Mouse (Mus musculus): ENCODE measurements around the gene Dennd1c.
A peak's percentile ranks its signal among the peaks of the same experiment; 100 is the strongest.

Gene Dennd1c

DNA sequence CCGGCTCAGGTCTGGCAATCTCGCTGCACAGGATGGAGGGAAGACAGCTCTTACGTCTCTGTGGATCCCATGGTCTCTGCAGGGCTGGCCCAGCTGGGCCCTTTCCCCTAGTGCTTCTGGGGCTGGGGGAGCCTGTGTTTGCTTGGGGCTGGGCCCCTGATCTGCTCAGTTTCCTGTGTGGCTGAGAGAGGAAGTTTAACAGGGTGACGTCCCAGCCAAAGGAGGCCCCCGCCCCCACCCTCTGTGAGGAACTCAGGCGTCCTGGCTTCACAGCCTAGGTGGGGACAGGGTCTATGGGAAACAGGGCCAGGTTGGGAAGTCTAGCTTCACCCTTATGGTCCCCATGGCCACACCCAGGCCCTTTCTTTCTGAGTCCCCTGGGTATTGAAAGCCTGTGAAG is at the start of gene Dennd1c:
Gene Dennd1c (minus strand): TSS at position 179 of the 400 bp plus-strand sequence.
- no peak for DNase-seq (ENCODE audit: low spot score)

DNA sequence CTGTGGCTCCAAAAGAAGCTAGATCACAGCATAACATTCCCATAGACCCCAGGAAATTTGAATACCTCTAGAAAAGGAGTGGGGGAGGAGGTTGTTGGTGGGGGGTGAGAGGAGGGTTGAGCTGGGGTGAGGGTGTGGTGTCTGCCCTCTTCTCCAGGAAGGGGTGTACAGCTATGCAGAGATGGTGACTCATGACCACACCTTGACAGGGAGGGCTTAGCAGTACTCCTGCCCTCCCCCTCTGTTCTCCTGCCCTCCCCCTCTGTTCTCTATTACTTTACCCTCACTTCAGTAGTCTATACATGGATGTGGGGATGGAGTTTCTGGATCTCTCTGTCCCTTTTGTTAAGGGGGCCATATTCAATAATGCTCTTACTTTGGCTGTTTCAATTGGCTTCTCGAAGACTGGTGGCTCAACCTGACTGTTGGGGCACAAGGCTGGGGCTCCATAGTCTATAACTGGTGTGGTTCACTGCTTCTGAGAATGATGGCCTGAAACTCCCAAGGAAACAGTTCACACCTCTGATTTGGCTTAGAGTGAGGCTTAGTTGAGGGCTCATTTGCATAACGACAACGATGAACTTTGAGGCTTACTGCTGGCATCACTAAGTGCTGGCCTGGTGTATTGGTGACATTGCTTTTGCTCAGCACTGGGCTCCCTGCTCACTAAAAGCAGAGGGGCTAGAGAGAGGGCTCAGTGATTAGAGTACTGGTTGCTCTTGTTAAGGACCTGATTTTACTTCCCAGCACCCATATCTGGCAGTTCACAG is 47.7 kb upstream of the Dennd1c start:
- DNase-seq (ENCODE audit: low spot score) = no peak

DNA sequence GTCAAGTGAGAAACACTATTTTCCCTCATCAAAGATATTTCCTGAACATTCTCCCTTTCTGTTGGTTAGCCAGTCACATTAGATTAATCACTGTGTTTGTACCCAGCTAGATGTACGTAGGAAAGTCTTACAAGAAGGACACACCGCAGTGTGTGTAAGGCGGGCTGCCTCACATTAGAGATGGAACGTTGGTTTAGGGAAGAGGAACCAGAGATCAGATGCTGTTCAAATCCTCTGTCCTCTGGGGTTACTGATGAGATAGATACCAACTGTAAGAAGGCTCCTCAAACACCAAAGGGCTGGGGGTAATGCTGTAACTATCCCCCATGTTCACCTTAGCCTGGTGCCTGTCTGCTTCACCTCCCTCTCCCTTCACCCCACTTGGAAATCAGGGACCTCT is 46.5 kb upstream of the Dennd1c start:
- DNase-seq (ENCODE audit: low spot score) = no peak

DNA sequence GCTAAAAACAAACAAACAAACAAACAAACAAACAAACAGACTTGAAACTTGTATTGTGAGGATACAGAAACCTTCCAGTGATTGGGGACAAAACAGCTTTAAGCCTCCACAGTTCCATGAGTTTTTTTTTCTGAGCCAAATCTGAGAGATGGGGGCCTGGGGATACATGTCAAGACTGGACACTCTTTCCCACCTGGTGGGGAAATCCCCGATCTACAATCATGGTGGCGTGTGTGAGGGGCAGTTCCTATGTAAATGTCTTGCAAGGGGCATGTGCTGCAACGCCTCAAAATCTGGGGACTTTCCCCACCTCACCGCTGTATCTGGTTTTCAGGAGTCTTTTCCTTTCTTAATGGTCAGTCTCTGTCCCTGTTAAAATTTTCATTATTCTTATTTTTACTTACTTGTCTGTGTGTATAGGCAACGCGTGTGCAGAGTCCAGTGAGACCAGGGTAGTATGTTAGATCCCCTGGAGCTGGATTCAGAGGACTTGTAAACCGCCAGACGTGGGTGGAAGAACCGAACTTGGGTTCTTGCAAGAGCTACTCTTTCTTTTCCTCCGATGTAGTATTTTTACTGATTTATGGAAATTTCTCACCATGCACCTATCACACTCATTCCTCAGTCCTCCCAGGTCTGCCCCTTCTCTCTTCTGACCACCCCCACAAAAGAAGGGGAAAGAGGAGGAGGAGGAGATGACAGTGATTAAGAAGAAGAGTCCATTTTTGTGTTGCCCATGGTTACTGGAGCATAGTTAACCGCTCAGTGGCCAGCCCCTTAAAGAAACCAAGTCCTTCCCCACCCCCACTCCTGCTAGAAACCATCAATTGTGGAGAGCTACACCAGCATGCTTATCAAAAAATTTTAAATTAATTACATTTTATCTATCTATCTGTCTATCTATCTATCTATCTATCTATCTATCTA is 45.1 kb upstream of the Dennd1c start:
- DNase-seq (ENCODE audit: low spot score) = no peak

DNA sequence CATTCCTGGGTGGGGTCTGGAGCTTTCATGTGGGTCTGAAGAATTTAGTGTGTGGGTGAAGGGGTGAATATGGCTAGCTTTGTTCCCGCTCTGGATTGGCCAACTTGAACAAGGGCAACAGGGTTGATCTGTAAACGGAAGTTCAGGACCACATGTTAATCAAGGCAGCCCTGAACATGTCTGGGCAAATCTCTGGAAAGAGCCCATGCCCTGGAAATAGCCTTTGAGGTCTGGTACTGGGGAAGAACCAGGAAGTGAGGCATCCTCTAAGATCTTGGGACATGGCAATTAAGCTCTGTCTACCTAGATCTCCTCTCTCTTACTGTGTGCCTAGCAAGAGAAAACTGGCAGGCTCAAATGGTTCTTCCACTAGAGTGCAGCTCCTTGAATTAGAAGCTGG is 43.5 kb upstream of the Dennd1c start:
- DNase-seq (ENCODE audit: low spot score) = no peak

DNA sequence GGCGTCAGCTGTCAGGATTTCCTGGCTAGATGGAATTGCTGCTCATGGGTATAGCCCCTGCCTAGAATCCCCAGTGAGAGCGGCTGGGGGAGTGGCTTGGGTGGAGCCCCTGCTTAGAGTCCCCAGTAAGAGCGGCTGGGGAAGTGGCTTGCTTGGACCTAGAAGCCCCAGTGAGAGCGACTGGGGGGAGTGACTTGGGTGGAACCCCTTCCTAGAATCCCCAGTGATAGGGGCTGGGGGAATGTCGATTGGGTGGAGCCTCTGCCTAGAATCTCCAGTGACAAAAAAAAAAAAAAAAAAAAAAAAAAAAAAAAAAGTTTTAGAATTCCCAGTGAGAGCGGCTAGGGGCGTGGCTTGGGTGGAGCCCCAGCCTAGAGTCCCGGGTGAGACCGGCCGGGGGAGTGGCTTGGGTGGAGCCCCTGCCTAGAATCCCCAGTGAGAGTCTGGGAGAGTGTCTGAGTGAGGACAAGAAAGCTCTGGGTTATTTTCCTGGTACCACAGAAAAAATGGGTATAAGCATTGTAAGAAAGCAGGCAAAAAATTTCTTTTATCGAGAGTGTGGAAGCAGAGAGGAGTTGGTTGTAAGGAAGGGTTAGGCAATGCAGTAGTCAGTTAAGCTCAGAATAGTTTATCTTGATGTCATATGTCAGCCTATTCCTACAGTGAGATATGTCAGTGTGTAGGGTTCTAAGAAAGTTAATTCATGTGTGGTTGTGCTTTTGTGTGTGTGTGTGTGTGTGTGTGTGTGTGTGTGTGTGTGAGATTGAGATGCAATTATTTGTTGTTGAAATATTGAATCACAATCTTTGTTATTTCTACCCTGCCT is 40.4 kb upstream of the Dennd1c start:
- no peak for DNase-seq (ENCODE audit: low spot score)

DNA sequence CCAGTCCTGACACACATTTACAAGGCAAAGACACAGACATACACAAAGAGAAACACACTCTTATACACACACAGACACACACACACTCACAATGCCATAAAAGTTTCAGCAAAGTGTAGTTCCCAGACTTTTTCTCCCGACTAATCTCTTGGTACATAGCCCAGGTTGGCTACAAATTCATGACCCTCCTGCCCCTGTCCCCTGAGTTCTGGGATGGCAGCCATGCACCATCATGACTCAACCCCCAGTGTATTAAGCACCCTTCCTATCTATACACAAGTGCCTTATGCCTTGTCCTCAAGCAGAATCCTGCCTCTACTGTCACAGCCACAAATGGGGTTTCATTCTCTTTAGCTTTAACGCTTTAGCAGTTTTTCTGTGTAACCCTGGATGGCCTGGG is 38.5 kb upstream of the Dennd1c start:
- DNase-seq (ENCODE audit: low spot score) = no peak

DNA sequence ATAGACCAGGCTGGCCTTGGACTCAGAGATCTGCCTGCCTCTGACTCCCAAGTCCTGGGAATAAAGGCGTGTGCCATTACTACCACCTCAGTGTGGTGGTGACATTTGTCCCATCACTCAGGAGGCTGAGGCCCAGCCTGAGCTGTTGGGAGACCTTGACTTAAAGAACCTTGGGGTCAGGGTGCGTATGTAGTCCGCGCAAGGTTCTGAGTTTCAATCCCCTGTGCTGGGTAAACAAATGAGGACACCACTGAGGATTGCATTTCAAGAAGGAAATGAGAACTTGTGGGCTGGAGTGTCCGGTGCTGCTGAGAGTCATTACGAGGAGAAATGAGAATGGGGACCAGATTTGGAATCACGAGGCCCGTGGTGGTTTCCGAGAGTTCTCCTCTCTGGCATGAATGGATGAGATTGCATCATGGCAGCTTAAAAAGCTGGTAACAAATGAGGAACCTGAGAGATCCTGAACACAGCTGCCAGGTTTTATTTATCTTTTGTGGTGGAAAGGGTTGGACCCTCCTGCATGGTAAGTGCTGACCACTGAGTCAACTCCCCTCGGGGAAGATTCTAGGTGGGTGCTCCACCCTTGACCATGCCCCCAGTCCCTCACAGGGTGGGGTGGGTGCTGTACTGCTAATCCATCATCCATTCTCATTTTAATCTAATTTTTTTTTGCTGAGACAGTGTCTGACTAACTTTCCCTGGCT is 34.6 kb upstream of the Dennd1c start:
- DNase-seq (ENCODE audit: low spot score) = peak; percentile 36

DNA sequence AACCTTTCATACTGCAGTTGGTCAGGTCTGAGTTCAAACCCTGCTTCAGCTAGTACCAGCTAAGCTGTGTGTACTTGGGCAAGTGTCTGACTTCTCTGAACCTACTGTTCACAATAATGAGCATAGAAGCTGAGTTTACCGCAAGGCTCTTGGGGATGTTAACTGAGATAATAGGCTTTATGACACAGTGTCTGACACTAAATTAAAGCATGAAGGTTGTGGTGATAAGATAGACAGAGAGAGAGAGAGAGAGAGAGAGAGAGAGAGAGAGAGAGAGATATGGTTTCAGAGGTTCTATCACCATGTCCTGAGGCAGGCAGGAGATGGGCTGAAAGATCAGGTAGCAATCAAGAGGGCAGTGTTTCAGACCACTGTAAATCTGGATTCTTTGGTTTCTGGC is 31.7 kb upstream of the Dennd1c start:
- no peak for DNase-seq (ENCODE audit: low spot score)

DNA sequence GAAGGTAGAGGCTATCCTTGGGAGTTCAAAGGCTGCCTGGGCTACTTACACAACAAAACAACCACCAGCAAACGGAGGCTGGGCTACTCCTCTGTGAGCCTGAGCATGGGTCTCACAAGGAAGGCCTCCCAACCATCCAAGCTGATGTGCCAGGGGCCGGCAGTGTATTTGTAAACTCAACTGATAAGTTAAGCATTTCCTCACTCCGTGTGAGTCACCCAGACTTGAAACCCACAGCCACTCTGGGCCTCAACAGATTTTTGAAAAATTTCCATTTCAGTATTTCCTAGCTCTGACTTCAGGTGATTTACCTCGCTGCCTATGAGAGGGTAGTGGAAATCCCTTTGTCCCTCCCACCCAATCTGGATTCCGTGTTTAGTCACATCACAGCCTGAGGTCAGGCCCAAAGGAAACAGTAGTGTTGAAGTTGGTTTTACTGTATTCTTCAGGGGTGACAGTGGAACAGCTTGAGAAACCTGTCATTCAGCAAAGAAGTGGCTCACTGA is 30.4 kb upstream of the Dennd1c start:
- no peak for DNase-seq (ENCODE audit: low spot score)

DNA sequence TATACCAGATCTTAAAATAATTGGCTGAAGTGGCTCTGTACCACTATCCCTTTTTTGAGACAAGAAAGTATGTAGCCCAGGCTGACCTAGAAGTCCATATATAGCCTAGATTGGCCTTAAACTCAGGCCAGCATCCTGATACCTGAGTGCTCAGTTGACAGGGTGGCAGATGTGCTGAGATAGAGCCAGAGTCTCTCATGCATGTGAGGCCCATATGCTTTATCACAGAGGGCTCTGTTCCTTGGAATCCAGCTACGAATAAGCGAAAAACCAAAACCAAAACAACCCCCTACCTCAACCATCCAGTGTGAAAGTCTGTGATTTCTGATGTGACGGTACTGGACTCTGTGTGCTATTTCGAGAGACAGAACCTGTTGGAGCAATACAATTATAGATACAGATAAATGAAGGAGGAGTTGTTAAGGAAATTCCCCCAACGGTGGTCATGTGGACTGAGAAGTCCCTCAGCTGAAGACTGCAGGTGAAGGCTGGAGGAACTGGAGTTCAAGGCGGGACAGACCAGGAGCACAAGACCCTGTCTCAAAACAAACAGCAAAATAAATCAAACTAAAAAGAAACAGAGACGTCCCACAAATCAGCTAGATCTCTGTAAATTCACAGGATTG is 29.8 kb upstream of the Dennd1c start:
- DNase-seq (ENCODE audit: low spot score) = no peak

DNA sequence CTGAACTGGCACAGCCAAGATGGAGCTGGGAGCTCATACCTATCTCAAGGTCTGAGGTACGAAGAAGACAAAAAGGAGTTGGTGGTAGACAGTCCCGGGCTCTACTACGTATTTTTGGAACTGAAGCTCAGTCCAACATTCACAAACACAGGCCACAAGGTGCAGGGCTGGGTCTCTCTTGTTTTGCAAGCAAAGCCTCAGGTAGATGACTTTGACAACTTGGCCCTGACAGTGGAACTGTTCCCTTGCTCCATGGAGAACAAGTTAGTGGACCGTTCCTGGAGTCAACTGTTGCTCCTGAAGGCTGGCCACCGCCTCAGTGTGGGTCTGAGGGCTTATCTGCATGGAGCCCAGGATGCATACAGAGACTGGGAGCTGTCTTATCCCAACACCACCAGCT is 28.8 kb upstream of the Dennd1c start:
- no peak for DNase-seq (ENCODE audit: low spot score)

DNA sequence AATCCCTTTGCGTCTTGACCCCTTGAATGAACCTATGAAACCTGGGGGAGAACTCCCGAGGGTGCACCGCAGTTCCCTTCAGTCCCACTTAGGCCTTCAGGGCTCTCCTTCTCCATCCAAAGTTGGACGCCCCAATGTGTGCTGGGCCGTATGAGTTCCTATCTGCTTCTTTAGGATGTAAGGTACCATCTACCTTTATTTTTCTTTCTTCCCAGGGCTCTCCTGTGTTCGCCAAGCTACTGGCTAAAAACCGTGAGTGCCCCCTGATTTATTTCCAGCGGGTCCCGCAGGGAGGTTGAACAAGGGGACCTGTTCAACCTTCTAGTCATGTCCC is 27.7 kb upstream of the Dennd1c start:
- no peak for DNase-seq (ENCODE audit: low spot score)

DNA sequence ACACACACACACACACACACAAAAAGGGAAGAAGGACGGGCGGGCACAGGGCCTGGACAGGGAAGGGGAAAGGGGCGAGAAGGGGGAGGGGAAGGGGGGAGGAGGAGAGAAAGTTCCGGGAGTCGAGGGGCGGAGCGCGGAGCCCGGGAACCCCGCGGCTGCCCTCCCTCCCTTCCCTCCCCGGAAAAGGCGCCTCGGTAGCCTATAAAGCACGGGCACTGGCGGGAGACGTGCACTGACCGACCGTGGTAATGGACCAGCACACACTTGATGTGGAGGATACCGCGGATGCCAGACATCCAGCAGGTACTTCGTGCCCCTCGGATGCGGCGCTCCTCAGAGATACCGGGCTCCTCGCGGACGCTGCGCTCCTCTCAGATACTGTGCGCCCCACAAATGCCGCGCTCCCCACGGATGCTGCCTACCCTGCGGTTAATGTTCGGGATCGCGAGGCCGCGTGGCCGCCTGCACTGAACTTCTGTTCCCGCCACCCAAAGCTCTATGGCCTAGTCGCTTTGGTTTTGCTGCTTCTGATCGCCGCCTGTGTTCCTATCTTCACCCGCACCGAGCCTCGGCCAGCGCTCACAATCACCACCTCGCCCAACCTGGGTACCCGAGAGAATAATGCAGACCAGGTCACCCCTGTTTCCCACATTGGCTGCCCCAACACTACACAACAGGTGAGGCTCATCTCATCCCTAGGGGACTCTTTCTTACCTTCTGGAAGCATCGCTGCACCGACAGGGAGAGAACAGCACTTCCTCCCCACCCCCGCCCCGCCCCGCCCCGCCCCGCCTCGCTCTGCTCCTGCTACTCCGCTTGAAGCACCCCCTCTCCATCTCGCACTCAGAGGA is 27.1 kb upstream of the Dennd1c start, which contains the start of gene Tnfsf9:
Gene Tnfsf9 (plus strand): TSS at position 145 of the 854 bp plus-strand sequence.
- DNase-seq (ENCODE audit: low spot score) = no peak

DNA sequence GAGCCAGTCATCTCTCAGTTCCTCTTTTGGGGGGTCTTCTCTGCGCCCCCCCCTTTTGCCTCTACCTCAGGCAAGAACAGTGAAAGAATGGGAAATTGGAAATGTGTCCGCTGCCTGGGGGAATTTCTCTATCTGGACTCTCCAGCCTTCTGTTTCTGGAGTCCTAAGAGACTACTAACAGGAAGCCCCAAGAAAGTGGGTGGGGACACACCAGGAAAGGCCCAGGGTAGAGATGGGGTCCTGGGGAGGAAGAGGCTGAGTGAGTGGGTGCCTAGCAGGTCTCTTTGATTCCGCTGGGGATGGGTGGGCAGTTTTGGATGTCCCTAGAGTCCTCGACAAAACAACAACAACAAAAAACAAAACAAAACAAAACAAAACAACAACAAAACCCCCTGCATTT is 26.2 kb upstream of the Dennd1c start:
- DNase-seq (ENCODE audit: low spot score) = no peak

DNA sequence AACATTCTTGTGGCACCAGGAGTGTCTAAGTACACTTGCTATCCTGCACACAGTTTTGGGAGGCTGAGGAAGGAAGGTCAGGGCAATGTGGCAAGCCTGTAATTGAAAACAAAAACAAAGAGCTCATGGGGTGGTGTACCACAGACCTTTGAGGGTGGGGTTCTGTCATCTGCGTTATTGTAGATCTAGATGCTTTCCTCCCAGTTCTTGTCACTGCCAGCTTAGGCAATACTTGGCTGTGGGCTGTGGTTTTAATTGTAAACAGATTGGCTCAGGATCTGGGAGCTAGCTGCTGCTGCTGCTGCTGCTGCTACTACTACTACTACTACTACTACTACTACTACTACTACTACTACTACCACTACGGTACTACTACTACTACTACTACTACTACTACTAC is 24.0 kb upstream of the Dennd1c start:
- no peak for DNase-seq (ENCODE audit: low spot score)

DNA sequence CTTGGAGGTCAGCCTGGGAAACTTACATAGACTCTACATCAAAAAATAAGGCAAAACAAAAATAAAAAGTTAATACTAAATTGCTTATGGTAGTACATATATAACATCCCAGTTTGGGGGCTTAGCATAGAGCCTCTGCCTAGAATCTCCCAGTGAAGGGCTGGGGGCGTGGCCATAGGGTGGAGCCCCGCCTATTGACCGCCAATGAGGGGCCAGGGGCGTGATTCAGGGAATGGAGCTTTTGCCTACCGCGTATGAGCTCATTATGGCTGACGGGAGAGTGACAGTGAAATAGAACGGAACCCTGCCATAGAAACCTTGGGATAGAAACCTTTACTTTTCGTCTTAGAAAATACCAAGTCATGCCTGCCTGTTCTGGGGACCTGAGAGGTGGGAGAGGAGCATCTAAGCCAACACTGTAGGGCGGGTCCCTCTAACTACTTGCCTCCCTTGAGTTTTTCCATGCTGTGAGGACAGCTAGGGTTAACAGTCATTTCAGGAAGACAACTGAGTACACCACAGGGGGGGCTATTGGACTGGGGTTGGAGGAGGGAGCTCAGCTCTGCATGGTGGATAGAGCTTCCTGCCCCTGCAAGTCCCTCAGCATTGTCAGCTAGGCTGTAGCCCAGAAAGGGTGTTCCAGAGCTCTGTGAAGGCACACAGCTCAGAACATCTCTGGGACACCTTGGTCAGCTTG is 21.5 kb upstream of the Dennd1c start:
- DNase-seq (ENCODE audit: low spot score) = no peak

DNA sequence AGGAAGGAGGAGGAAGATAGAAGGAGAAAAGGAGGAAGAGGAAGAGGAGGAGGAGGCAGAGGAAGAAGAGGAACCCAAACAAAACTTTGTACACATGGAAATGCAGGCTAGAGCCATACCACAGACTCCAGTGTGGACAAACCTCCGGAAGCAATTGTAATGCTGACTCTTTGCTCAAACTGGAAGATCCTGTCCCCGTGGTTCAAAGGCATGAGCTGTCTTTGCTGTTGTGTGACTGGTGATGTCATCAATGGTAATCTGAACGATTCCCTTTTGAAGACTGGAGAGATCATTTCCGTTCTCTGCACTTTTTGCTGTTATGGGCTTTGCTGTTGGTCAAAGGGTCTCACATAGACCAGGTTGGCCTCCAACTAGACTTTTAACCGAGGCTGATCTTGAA is 20.0 kb upstream of the Dennd1c start:
- no peak for DNase-seq (ENCODE audit: low spot score)

DNA sequence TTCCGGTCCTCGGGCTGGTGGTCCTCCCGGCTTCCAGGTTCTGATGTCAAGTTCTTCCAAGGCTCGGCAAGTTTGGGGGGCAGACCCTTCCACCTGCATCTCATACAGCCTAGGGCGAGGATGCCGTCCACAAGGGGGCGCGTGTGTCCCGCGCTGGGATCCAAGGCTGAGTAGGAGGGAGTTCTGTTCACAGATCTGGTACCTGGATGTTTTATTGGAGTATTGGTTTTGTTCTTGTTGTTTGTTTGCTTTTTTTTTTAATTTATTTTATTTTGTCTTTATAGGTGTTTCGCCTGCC is 18.3 kb upstream of the Dennd1c start:
- DNase-seq (ENCODE audit: low spot score) = peak; percentile 90

All from layer of hippocampus, adult 11-12 months (tissue).